Mouse (Mus musculus) limb, embryonic 11.5 days (tissue): ENCODE results near the gene Hes3. TPM values are rescaled to one million over a fixed set of nuclear protein-coding genes. Genes with fewer than 3 reads are reported as not detected.
A peak's percentile ranks its signal among the peaks of the same experiment; 100 is the strongest.

ENCODE experiments used
- ATAC-seq: fragments of 200-750 bp; cut with Nextera tagmentation; 2 replicates; pipeline ENCODE4 v1.8.0; 2017; ENCODE audit warnings: low read depth; ENCODE audit not compliant: insufficient number of reproducible peaks, low FRiP score, low TSS enrichment
- DNase-seq: peaks from one replicate; pipeline ENCODE4 v3.0.0-alpha.2; 2015; ENCODE audit warnings: low spot score
- H3K27ac ChIP-seq: fragments of 300-500 bp; sonication (generic); replicated peaks from 2 replicates; pipeline ENCODE4 v1.5.1; 2014; ENCODE audit warnings: low read depth, mild to moderate bottlenecking, low read length
- H3K27me3 ChIP-seq: fragments of 300-500 bp; sonication (generic); 2 replicates; pipeline ENCODE4 v1.6.1; 2014; ENCODE audit warnings: mild to moderate bottlenecking, low read length, mixed read lengths; ENCODE audit not compliant: control insufficient read depth, insufficient read depth
- H3K36me3 ChIP-seq: fragments of 300-500 bp; sonication (generic); 2 replicates; pipeline ENCODE4 v1.6.1; 2014; ENCODE audit warnings: mild to moderate bottlenecking, low read length, moderate library complexity, mixed read lengths; ENCODE audit not compliant: control insufficient read depth, insufficient read depth
- H3K4me1 ChIP-seq: fragments of 300-500 bp; sonication (generic); 2 replicates; pipeline ENCODE4 v1.6.1; 2014; ENCODE audit warnings: low read length, mixed read lengths; ENCODE audit not compliant: control insufficient read depth, insufficient read depth
- H3K4me2 ChIP-seq: fragments of 300-500 bp; sonication (generic); 2 replicates; pipeline ENCODE4 v1.6.1; 2014; ENCODE audit warnings: low read depth, mild to moderate bottlenecking, moderate library complexity; ENCODE audit not compliant: severe bottlenecking
- H3K4me3 ChIP-seq: fragments of 300-500 bp; sonication (generic); 2 replicates; pipeline ENCODE4 v1.5.1; 2014; ENCODE audit warnings: low read depth, low read length
- H3K9ac ChIP-seq: fragments of 300-500 bp; sonication (generic); 2 replicates; pipeline ENCODE4 v1.6.1; 2014; ENCODE audit warnings: mild to moderate bottlenecking, low read length
- H3K9me3 ChIP-seq: fragments of 300-500 bp; sonication (generic); 2 replicates; pipeline ENCODE4 v1.6.1; 2016; ENCODE audit warnings: low read length; ENCODE audit not compliant: control insufficient read depth
- WGBS: fragments of 180-500 bp; shearing (Covaris S2); extraction: QIAGEN DNeasy Blood & Tissue Kit; methylation state at CpG from one replicate; pipeline ENCODE4 v1.1.7; 2014; 5-methylcytosine and 5-hydroxymethylcytosine counted together
- polyA plus RNA-seq: library from polyadenylated mRNA; unstranded; fragments of >200 nt; fragmentation: Nextera tagmentation; extraction: Ambion mirVana; gene quantifications from 2 replicates; pipeline ENCODE4 v1.2.1, GENCODE M21; 2014

Hes3 gene
- not detected in 2 replicates for polyA plus RNA-seq

DNA sequence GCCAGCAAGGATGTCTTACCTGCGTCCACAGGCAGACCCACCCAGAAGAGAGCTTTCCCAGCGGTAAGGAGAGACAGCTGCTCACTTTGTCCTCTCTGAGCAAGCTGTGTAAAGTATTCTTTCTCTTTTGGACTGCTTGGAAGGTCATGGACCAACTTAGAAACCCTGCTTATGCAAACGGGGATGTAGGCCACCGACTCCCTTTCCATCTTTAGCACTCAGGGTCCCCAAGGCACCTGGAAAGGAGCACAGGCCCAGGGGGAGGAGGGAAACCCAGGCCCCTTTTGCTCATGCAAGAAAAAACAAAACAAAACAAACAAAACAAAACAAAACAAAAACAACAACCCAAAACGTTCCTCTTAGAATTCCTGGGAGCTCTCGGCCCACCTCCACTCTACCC lies at the start of gene Hes3:
TSS of gene Hes3 (minus strand) at position 101 of the 400 bp plus-strand sequence.
- ATAC-seq, result no peak
- no peak for DNase-seq
- Histone ChIP-seq H3K4me3 (peak within 1 kb of the TSS; percentile 2), H3K9ac (peak within 1 kb of the TSS; percentile 24; the same call in 1 of the 2 replicates), H3K4me2 (peak within 1 kb of the TSS; percentile 42), H3K36me3 (no peaks in the 10 kb centered on the region), H3K4me1 (peaks cover 9% of the 10 kb centered on the region), H3K27me3 (peaks cover 57% of the 10 kb centered on the region), H3K9me3 (no peaks in the 10 kb centered on the region), H3K27ac (no peak within 1 kb of the TSS)
- 27% methylated on average over 6 of the region's 6 CpGs for WGBS

- H3K9me3 ChIP-seq, result no peaks in the 10 kb centered on the region
- DNase-seq (peak; percentile 38), ATAC-seq (no peak)
- no peak overlapping the region for H3K4me3 ChIP-seq
- no peak overlapping the region for H3K27ac ChIP-seq
- H3K36me3 ChIP-seq, result no peaks in the 10 kb centered on the region; the same call in 1 of the 2 replicates
- 37% methylated on average over 13 of the region's 15 CpGs for WGBS
- H3K9ac ChIP-seq, result no peak overlapping the region
- H3K4me2 ChIP-seq, result no peak overlapping the region
- peaks cover 42% of the 10 kb centered on the region for H3K27me3 ChIP-seq
- H3K4me1 ChIP-seq, result peaks cover 10% of the 10 kb centered on the region; the same call in 1 of the 2 replicates
These were observed 49.3 kb upstream of the Hes3 start for GRCm38 (mm10) chr4:152340584-152341284.

- H3K36me3 ChIP-seq, result peaks cover under 1% of the 10 kb centered on the region
- H3K27ac ChIP-seq, result no peak overlapping the region
- peak overlapping the region; percentile 99 for H3K4me2 ChIP-seq
- H3K4me1 ChIP-seq, result peaks cover 10% of the 10 kb centered on the region; the same call in 1 of the 2 replicates
- H3K4me3 ChIP-seq, result peak overlapping the region; percentile 44
- no peak for DNase-seq
- H3K9me3 ChIP-seq, result no peaks in the 10 kb centered on the region
- 4% methylated on average over 7 of the region's 26 CpGs for WGBS
- no peak for ATAC-seq
- H3K9ac ChIP-seq, result peak overlapping the region; percentile 37
- H3K27me3 ChIP-seq, result peaks cover 40% of the 10 kb centered on the region
These were observed 47.9 kb upstream of the Hes3 start for GRCm38 (mm10) chr4:152339293-152339790.

GRCm38 (mm10) chr4:152338419-152339292 lies 47.2 kb upstream of the Hes3 start, which contains the start of gene Chd5:
Chd5 (plus strand) TSS chr4:152338651.
- WGBS, result 1% methylated on average over 47 of the region's 120 CpGs
- H3K4me1 ChIP-seq, result peaks cover 10% of the 10 kb centered on the region; the same call in 1 of the 2 replicates
- no peaks in the 10 kb centered on the region for H3K9me3 ChIP-seq
- peaks cover 5% of the 10 kb centered on the region for H3K36me3 ChIP-seq
- H3K4me3 ChIP-seq, result peak within 1 kb of the TSS; percentile 44
- DNase-seq (no peak), ATAC-seq (no peak)
- H3K27ac ChIP-seq, result no peak within 1 kb of the TSS
- H3K4me2 ChIP-seq, result peak within 1 kb of the TSS; percentile 99
- peak within 1 kb of the TSS; percentile 37 for H3K9ac ChIP-seq
- peaks cover 40% of the 10 kb centered on the region for H3K27me3 ChIP-seq

DNA sequence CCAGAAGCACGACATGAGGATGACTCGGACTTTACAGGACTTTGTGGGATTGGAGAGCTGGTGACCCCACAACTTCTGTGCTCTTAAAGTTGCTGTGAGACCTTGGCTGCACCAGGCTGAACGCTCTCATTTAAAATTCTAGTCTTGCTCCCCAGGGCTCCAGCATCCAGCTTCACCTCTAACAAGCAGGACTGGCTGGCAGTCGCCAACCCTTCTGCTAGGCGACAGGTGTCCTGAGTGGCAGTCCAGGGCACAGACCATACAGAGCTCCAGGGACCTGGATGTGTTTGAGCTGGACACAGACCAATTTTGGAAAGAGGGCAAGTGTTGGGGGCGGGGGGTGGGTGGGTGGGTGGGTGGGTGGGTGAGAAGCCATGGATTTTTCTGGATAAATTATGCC lies 46.3 kb upstream of the Hes3 start:
- Histone ChIP-seq H3K4me3 (no peak overlapping the region), H3K27me3 (peaks cover 40% of the 10 kb centered on the region), H3K4me2 (no peak overlapping the region), H3K4me1 (peaks cover 10% of the 10 kb centered on the region; the same call in 1 of the 2 replicates), H3K9ac (no peak overlapping the region), H3K27ac (no peak overlapping the region), H3K36me3 (peaks cover 12% of the 10 kb centered on the region), H3K9me3 (no peaks in the 10 kb centered on the region)
- ATAC-seq, result no peak
- WGBS, result 35% methylated on average over 6 of the region's 6 CpGs
- DNase-seq, result no peak

GRCm38 (mm10) chr4:152333587-152333986 lies 42.1 kb upstream of the Hes3 start:
- no peak overlapping the region for H3K4me2 ChIP-seq
- no peaks in the 10 kb centered on the region for H3K4me1 ChIP-seq
- no peak for DNase-seq
- H3K4me3 ChIP-seq, result no peak overlapping the region
- H3K36me3 ChIP-seq, result peaks cover 31% of the 10 kb centered on the region
- peaks cover 16% of the 10 kb centered on the region for H3K27me3 ChIP-seq
- 96% methylated on average over 12 of the region's 12 CpGs for WGBS
- H3K27ac ChIP-seq, result no peak overlapping the region
- ATAC-seq, result no peak
- H3K9me3 ChIP-seq, result no peaks in the 10 kb centered on the region
- no peak overlapping the region for H3K9ac ChIP-seq

GRCm38 (mm10) chr4:152332952-152333351 lies 41.5 kb upstream of the Hes3 start:
- ATAC-seq, result peak; percentile 27

DNA sequence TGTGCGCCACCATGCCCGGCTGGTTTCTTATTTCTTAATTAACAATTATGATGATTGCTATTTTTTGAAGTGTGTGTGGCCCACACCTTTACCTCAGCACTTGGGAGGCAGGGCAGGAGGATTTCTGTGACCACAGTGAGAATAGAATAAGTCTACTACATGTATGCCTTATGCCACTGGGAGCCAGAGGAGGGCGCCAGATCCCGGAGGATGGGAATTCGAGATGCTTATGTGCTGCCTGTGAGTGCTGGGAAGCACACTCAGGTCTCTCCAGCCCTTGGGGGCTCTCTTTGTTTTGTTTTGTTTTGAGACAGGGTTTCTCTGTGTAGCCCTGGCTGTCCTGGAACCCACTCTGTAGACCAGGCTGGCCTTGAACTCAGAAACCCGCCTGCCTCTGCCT lies 37.2 kb upstream of the Hes3 start:
- ATAC-seq, result no peak
- WGBS, result 80% methylated on average over 6 of the region's 6 CpGs
- no peak overlapping the region for H3K9ac ChIP-seq
- H3K27ac ChIP-seq, result no peak overlapping the region
- peak; percentile 69 for DNase-seq
- H3K36me3 ChIP-seq, result peaks cover 26% of the 10 kb centered on the region
- no peak overlapping the region for H3K4me3 ChIP-seq
- H3K4me1 ChIP-seq, result peaks cover 12% of the 10 kb centered on the region
- H3K27me3 ChIP-seq, result no peaks in the 10 kb centered on the region
- no peaks in the 10 kb centered on the region for H3K9me3 ChIP-seq
- no peak overlapping the region for H3K4me2 ChIP-seq

More at GRCm38 (mm10) chr4:152332952-152333351, 41.5 kb upstream of the Hes3 start:
- no peak overlapping the region for H3K9ac ChIP-seq
- no peak overlapping the region for H3K4me2 ChIP-seq
- H3K27ac ChIP-seq, result no peak overlapping the region
- DNase-seq, result peak; percentile 82
- H3K36me3 ChIP-seq, result peaks cover 31% of the 10 kb centered on the region
- no peaks in the 10 kb centered on the region for H3K9me3 ChIP-seq
- no peaks in the 10 kb centered on the region for H3K4me1 ChIP-seq
- WGBS, result 49% methylated on average over 2 of the region's 2 CpGs
- peaks cover 10% of the 10 kb centered on the region for H3K27me3 ChIP-seq
- no peak overlapping the region for H3K4me3 ChIP-seq
